8 mouse cellular contexts compared by ENCODE assay signal in the genomic region with DNA sequence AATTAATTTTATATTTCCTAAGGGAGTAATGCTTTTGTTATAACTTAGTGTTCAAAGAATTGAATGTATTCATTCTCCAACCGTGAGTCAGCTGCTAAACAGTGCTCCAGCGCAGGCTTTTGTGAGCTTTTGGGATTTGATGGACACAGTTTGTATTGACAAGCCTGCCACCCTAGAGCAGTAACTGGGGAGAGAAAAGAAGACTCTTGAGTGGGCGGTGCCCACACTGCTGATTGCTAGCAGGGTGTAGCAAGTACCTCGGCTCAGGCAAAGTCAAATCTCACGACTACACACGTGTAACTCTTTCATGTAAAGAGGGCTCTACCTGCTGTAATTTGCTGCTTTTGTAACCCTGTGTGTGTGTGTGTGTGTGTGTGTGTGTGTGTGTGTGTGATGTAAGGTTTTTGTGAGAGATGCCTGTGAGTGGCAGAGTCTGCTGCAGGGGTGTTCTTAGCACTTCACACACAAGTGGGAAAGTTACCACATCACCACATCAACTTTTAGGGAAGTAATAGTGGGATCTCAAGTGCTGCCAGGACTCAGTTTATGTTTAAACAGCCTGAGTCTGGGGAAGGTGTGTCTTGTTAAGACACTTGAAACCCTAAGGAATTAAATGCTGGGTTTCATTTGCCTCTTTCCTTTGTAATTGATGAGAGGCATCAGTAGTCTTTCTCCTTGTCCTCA. TPM values are rescaled to one million over a fixed set of nuclear protein-coding genes. Genes with fewer than 3 reads are reported as not detected.
DNase-seq lines count a peak whose midpoint lies in the region; ATAC-seq and TF ChIP-seq lines count a peak whose summit lies in the region.

No protein-coding gene starts in this region.

- no peaks in the 10 kb centered on the region for H3K9me3 ChIP-seq in hindbrain, embryonic 12.5 days (replicated peaks)
- no peaks in the 10 kb centered on the region for H3K9me3 ChIP-seq in lung, embryonic 15.5 days

- ATAC-seq in hindbrain, embryonic 12.5 days (ENCODE audit: low FRiP score), result no peak
- no peak for ATAC-seq in lung, embryonic 15.5 days (ENCODE audit: borderline replicate concordance, extremely low read depth, low FRiP score, low TSS enrichment)

- H3K4me1 ChIP-seq in hindbrain, embryonic 12.5 days, result peaks cover 45% of the 10 kb centered on the region
- peaks cover 52% of the 10 kb centered on the region for H3K4me1 ChIP-seq in lung, embryonic 15.5 days
- H3K4me1 ChIP-seq in cerebellum, adult 2 months (ENCODE audit: control insufficient read depth, insufficient read depth, low read length), result peaks cover 2% of the 10 kb centered on the region; the same call in 1 of the 2 replicates

- H3K36me3 ChIP-seq in hindbrain, embryonic 12.5 days, result no peaks in the 10 kb centered on the region
- no peaks in the 10 kb centered on the region for H3K36me3 ChIP-seq in lung, embryonic 15.5 days

- no peaks in the 10 kb centered on the region for H3K27me3 ChIP-seq in hindbrain, embryonic 12.5 days
- no peaks in the 10 kb centered on the region for H3K27me3 ChIP-seq in lung, embryonic 15.5 days
- H3K27me3 ChIP-seq in cerebellum, adult 2 months (ENCODE audit: control insufficient read depth, insufficient read depth, low read length), result no peaks in the 10 kb centered on the region

- peak overlapping the region; percentile 74 for H3K4me2 ChIP-seq in hindbrain, embryonic 12.5 days (replicated peaks)
- peak overlapping the region; percentile 25 for H3K4me2 ChIP-seq in lung, embryonic 15.5 days

- TF ChIP-seq POLR2A in cerebellum, adult 2 months (IDR thresholded peaks at IDR 0.05; ENCODE audit: borderline replicate concordance, insufficient read depth, low read length), result no peak

- 18% methylated on average over 6 of the region's 6 CpGs for WGBS in hindbrain, embryonic 12.5 days
- 42% methylated on average over 6 of the region's 6 CpGs for WGBS in lung, embryonic 15.5 days
- 54% methylated on average over 6 of the region's 6 CpGs for WGBS in cerebellum, adult 2 months

- DNase-seq in spleen, postnatal 4 days (ENCODE audit: low spot score in 2 of 2), result peak; percentile 50 to 70
- DNase-seq in spleen, adult 12 weeks (ENCODE audit: low spot score), result no peak
- no peak for DNase-seq in ovary, postnatal 14 days (ENCODE audit: low spot score)
- DNase-seq in left cerebral cortex, adult 18-20 months (ENCODE audit: low spot score in 2 of 2), result no peak
- DNase-seq in cerebellum, adult 2 months, result no peak
- DNase-seq in adrenal gland, postnatal 14 days, result no peak

- H3K9ac ChIP-seq in hindbrain, embryonic 12.5 days, result peak overlapping the region; percentile 27; the same call in 1 of the 2 replicates
- no peak overlapping the region for H3K9ac ChIP-seq in lung, embryonic 15.5 days

- peak overlapping the region; percentile 10; the same call in 1 of the 2 replicates for H3K4me3 ChIP-seq in hindbrain, embryonic 12.5 days
- H3K4me3 ChIP-seq in lung, embryonic 15.5 days, result peak overlapping the region; percentile 3; the same call in 1 of the 2 replicates
- H3K4me3 ChIP-seq in cerebellum, adult 2 months (replicated peaks; ENCODE audit: insufficient read depth, low read depth, low read length), result no peak overlapping the region

- peak overlapping the region; percentile 49; the same call in 1 of the 2 replicates for H3K27ac ChIP-seq in hindbrain, embryonic 12.5 days
- H3K27ac ChIP-seq in lung, embryonic 15.5 days, result peak overlapping the region; percentile 39
- no peak overlapping the region for H3K27ac ChIP-seq in cerebellum, adult 2 months (ENCODE audit: insufficient read depth, low read length)

- no peak for TF ChIP-seq CTCF in cerebellum, adult 2 months (IDR thresholded peaks at IDR 0.05; ENCODE audit: borderline replicate concordance, insufficient read depth, low read depth, low read length)

RNA-seq across cellular contexts. Expression of gene Bpgm, which starts 2.8 kb away (rescaled TPM):
- polyA plus RNA-seq in hindbrain, embryonic 12.5 days (2016; fragmentation: Nextera tagmentation; extraction: Ambion mirVana), result 70.5 and 82.4 TPM in 2 replicates
- polyA plus RNA-seq in lung, embryonic 15.5 days (2015; fragmentation: Nextera tagmentation; extraction: Ambion mirVana), result 65.7 and 66.7 TPM in 2 replicates
- total RNA-seq in left cerebral cortex, adult 18-20 months (2021), result 10 to 100 TPM; 58.5 to 66.9 TPM
- 101 and 117 TPM in 2 replicates for polyA plus RNA-seq in cerebellum, adult 2 months (2012; rRNA removed)
- total RNA-seq in adrenal gland, postnatal 14 days (2021), result 59.7 and 70.5 TPM in 2 replicates

Comparison
In these comparisons a context has a peak if more than half of its experiments do, and no peak if none do; other contexts are left out.
1. DNase-seq: peak in spleen, postnatal 4 days (2 of 2); none in spleen, adult 12 weeks (single experiment), ovary, postnatal 14 days (single experiment), left cerebral cortex, adult 18-20 months (0 of 2), cerebellum, adult 2 months (0 of 2) and adrenal gland, postnatal 14 days (single experiment).